Mouse (Mus musculus): ENCODE measurements around the gene March8.

Gene March8

DNA sequence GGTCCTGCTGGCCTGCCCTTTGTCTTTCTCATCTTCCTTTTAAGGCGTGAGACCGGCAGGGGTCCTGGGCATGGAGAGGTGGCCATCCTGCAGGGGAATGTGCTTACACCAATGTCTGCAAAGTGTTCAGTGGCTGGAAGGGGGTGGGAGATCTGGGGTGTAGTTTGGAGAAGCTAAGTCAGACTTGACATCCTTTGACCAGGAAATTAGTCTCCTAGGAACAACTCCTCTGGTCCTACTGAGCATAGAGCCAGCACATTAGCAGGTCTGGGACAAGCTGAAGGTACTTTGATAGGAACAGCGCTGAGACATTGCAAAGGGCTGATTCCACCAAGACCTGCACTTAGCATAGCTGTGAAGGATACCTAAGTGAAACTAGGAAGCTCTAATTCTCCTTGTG is 73.9 kb downstream of the March8 start:
- no peak for DNase-seq

DNA sequence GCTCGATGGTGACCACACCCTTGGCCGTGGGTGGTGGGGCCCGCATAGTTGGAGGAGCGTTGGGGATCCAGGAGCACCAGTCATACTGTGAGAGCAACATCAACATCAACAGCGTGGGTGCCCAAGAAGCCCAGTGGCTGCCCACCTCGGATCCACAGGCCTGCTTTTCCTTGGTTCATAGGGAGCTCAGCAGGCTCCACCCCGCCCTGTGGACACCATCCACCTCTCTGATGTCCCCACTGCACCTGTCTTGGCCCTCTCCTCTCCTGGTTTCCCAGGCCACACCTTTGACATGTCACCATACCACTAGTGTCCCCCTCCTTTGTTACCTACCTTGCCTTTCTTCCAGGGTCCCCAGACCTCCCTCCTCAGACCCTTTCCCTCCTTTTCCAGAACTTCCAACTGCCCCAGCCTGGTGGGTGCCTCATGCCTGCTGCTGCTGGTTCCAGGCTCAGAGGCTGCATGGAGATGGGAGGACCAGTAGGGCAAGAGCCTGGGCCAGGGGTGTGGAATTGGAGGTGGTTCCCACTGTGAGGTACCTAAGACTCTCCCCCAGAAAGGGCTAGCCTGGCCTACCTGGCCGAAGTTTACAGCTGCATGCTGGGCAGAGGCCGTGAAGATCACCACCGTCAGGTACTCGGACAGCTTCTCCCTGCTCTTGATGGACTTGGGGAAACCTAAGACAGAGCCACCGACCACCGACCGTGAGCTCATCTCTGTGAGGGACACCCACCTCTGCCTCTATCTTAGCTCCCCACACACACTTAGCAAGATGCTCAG is 74.9 kb downstream of the March8 start:
- DNase-seq = no peak

DNA sequence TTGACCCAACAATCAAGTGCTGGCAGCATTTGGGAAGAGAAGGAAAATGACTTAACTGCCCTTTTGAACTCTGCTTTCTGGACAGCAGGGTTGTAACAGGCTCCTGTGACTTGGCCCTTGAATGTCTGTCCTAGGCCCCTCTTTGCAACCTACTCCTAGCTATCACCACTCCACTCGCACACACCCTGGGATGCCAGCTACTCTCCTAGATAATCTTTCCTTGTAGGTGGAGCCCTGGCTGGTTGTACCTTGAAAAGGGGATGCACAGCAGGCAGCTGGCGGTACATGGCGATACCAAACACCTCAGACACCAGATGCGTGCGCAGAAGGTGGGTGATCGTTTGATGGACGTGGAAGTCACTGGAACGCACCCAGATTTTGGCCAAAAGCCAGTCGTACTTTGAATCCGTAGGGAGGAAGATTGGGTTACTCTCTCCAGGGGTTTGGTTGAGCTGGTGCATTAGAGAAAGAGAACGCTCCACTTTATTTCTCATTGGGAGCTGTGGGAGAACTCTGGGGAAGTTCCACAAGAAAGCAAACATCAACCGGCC is 77.4 kb downstream of the March8 start:
- DNase-seq = no peak

DNA sequence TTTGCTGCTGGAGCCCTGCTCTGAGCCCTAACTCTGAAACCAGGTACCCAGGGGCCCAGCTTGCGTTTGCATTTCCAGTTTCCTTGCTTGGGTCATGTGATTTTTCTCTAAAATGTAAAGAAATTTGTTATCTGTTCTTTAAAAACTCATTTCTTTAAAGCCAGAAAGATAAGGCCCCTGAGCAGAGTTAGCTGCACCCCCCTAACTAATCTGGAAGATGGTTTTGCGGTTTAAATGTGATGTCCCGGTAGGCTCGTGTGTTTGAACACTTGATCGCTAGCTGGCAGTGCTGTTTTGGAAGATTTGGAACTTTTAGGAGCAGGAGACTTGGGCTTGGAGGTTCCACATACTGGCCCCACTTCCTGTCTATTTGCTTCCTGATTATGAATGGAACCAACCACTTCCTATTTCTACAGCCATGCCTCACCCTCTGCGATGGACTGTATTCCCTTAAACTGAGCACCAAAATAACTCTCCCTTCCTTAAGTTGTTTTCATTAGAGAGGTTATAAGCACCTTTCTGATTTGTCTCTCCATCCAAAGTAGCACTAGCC is 78.3 kb downstream of the March8 start:
- DNase-seq = no peak

DNA sequence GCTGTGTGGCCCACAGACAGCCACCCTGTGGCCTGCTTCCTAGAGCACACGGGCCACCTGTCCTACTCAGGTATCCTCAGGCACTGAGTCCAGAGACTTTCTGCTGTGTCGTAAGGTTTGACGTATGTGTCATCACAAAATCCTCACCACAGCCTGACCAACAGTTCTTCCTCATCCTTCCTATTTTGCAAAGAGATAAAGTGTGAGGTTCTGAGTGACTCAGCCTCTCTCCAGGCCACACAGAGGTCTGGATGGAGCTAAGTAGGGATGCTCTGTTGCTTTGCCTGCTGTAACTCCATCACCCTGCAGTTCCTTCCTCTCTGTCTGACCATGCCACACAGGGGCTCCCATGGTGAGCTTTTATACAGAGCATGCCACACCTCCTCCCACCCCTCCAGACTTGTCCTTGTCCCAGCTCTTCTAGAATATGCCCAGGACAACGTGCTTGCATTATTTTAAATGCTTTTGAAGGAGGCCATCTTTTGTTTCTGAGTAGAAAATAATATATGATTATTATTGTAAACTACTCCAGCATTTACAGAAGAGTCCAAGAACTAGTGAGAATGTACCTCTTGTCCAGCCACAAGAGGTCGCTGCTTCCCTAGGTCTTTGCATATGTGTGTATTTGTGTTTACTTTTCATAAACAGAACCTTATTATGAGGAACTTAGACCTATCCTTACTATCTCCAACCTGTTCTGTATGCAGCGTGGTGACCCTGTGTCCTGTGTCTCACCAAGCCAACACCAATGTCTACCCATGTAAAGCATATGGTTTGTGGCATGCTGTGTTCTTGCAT is 79.9 kb downstream of the March8 start:
- peak; percentile 42 for DNase-seq

DNA sequence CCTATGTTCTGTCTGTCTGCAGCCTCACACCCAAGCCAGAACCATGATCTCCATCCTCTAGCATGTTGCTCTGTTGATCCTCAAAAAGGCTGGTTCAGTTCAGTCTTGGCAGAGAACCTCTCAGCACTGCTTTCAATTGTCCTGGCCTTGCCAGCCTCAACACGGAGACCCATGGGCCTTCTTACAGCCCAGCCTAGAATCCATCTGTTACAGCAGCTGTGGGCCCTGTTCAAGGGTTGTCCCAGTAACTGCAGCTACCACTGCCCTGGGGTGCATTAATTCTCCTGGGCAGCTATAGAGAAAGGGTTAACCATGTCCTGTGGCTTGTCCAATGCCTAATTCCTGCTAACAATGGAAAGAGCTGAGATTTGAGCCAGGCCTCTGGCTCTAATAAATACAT is 80.7 kb downstream of the March8 start:
- DNase-seq = no peak

DNA sequence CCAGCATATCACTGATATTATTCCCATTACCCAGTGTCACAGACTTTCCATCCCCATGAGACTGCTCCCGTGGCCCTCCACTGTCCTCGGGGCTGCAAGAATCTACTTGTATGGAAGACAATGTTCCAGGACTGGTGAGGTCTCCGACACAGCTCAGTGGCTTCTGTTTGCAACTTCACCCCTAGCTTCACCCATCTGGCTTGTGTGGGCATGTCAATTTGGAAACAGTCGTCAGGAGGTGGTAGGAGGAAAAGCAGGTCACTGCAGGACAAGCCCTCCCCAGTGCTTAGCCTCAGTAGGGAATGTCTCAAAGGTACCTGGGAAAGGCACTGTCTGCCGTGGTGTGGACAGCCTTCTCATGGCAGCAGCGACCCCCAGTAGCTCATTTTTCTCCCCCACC is 81.9 kb downstream of the March8 start:
- DNase-seq = no peak

DNA sequence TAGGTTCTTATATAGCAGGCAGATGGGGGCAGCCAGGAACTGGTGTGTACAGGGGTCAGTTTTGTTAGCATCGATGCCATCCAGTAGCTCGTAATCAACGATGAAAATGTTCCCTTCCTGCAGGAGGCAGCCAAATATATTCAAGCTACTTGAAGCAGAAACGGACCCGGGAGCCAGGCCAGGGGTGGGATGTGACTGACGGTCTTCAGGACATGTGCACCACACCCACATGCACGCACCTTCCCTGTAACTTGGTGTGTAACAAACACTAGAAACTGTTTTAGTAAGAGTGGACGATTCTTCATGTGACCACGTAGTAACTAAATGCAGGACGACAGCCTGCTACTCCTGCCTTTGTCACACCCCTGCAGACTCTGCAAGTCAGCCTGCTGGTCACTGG is 82.4 kb downstream of the March8 start:
- no peak for DNase-seq

DNA sequence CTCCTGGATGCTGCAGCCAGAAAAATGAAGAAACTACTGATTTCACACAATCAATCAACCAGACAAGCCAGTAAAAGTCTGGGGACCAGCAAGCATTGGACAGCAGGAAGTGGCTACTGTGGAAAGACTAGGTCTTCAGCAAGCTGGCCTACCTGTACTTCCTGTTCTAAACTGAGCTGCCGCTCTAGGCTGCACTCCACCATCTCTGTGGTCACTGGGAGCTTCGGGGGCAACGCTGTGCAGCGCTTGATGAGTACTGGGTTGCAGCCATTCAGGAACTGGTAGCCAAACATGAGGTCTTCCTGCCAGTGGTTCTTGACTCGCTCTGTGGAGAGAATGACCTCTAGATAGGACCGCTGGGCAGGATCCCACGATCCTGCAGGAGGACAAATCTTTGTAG is 85.2 kb downstream of the March8 start:
- no peak for DNase-seq

DNA sequence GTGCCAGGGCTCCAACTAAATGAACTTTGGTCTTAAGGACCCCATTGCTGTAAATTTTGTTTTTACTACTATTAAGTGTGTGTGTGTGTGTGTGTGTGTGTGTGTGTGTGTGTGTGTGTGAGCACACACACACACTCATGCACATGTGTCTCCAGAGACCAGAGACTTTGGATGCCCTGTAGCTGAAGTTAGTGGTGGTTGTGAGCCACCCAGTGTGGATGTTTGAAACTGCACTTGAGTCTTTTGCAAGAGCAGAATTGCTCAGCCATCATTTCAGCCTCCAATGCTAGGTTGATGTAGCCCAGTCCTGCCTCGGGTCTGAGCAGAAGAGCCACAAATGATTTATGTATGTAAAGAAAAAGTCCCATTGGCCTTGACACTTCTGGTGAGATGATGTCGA is 85.8 kb downstream of the March8 start:
- peak; percentile 73 for DNase-seq

DNA sequence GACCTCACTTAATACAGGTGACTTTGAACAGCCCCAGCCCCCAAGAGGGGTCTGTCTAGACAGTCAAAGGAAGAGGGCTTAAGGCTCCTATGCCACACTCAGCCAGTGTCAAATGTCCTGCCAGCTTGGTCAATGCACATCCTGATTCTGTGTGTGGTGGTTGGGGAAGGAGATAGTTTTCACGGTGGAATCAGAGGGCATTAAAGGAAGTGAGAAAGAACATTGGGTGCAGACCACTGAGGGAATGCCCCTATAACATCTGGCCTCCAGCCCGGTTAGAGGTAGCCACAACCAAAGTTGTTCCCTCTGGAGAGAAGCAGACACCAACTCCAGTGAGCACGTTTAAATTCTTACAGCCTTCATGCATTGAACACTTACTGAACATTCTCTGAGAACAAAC is 89.7 kb downstream of the March8 start:
- no peak for DNase-seq

DNA sequence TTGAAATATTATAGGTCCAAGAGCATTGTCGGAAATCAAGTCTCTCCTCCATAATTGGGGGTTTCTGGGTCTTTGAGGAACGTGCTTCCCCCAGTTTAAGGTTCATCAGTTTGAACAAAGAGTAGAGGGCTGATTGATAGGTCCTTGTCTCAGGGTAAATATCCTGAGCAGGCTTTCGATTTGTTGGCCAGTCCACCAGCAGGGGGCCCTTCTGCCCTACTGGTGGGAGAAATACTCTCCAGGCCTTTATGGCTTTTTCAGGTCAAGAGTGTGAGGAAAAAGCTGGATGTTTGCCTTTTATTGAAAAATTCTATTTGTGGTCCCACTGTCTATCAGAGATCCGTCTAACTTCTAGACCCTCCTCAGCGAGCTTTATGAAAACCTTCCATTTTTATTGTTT is 90.5 kb downstream of the March8 start:
- DNase-seq = peak; percentile 46

DNA sequence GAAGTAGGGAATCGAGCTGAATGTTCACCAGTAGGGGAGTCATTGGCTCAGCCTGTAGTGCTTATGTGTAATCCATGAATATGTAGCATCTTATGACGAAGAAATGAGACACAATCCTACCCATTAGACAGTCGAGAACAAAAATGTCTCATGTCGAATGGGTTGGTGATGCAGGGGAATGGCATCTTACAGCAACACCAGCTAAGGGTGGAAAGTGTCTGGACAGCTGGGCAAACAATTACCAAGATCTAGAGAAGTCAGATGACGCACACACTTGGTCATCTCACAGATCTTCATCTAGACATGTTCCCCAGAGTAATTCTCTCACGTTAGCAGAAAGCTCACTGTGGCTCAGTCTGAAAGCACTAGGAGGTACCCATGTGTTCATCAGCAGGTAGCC is 101.0 kb downstream of the March8 start:
- no peak for DNase-seq

DNA sequence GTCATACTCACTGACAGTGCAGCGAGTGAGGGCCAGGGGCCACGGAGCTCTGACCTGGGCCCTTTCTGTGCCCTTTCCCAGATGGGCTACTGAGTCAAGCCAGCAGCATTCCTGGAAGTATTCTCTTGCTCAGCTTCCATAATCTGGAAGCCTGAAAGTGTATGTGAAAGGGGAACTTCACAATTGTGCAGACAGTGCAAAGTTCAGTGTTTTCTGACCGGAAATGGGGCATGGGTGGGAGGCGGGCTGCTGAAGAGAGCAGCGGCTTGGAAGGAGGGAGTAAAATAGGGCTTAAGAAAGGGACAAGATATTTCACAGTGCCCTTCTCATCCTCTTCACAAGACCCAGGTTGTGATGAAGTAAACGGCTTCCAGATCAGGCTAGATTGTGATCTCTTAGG is 101.7 kb downstream of the March8 start:
- no peak for DNase-seq

DNA sequence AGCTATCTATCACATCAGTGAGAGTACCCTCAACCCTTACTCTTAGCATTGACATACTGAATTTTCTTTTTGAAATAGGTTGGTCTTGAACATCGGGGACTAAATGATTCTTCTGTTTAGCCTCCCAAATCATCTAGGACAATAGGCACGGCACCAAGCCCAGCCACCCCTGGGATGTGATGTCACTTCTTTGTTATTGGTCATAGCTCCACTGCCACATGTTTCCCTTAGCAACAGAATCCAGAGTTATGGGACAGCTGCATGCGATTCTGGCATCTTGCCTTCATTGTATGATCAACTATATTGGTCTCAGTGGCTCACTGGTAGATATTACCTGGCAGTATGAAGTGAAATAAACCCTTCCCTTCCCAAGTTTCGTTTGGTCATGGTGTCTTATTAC is 102.6 kb downstream of the March8 start:
- DNase-seq = no peak

DNA sequence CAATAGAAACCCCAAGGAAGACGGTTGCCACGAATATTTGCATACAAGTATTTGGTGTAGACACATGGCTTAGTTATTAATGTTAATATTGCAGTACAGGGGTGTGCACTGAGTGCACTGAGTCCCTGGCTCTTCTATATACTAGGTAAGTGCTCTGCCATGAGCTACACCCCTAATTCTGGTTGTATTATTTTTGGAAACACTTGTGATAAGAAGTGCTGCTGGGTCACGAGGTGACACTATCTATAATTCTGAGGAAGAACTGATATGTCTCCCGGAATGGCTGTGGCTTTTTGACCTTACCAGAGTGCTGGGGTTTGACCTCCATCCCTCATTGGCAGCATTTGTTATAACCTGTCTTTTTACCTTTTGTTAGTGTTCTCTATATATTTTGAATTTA is 103.0 kb downstream of the March8 start:
- DNase-seq = no peak

DNA sequence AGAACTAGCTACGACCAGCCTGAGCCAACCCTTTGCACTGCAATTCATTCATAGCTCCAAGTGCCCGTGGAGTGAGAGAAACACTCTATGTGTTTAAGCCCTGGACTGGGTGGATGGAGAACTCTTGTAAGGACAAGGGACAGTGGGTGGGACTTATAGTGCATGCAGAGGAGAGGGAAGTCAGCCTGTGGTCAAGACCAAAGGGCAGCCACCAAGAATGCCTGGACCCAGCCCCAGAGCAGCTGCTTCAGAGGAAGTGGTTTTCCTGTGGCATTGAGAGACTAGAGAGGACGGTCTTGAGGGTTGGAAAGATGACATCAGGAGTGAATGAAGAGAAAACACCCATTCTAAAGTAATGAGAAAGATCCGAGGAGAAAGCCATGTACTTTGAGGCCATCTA is 118.0 kb downstream of the March8 start:
- DNase-seq = peak; percentile 23

DNA sequence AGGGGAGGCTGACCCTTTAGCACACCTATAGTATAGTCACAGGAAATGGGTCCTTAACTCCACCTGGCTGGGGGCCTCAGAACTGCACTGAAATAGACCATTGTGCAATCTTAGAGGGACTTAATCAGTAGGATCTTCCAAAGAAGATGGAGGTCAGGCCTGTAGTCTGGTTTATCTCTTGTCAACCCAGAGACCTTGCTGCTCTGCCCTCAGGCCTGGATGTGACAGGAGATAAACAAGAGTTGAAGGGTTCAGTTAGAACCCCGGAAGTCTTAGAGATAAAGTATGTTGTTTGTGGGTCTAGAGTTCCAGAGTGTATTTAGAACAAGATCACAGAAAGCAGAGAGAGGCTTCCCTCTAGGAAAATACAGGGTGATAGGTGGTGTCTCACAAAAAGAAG is 118.7 kb downstream of the March8 start:
- DNase-seq = no peak

DNA sequence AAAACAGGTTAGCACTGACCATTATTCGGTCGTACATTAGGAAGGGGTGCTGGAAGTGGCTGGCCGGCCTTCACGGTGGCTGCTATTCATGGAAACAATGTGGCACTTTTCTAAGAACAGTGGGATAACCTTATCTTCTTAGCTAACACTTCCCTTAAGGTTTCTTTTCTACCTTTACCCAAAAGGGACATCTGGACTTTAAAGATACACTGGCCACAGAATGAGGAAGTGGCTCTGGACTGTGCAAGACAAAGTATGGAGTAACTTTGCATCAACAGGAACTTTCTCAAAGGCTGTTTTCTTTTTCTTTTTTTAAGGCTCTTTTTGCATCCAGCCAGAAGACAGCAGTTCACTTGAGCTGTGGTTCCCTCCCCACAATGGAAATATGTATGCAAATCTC is 120.9 kb downstream of the March8 start:
- DNase-seq = no peak
